Mouse (Mus musculus) left cerebral cortex, adult 6 months (tissue): ENCODE data around the gene Dync2h1. TPM values are rescaled to one million over a fixed set of nuclear protein-coding genes. Genes with fewer than 3 reads are reported as not detected.

Experiments used
- long read RNA-seq, 2 experiments: library from polyadenylated mRNA; unstranded; transcript quantifications; one replicate each; pipeline ENCODE4 v2.0.0; 2019 to 2020
- polyA plus RNA-seq: library from polyadenylated mRNA; unstranded; fragments of <200 nt; fragmentation: Nextera tagmentation; gene quantifications from 2 replicates; pipeline ENCODE4 v1.2.3, GENCODE M21; 2021

Dync2h1 gene
- polyA plus RNA-seq, result 4.8 and 5.8 TPM in 2 replicates
- long read RNA-seq, experiment 1, partial matches to known transcripts, result 15 of 38 reads
- long read RNA-seq, experiment 1, other reads (novel, unspliced or antisense), result 23 of 38 reads
- long read RNA-seq, experiment 2, partial matches to known transcripts, result 20 of 37 reads
- long read RNA-seq, experiment 2, other reads (novel, unspliced or antisense), result 15 of 37 reads

DNA sequence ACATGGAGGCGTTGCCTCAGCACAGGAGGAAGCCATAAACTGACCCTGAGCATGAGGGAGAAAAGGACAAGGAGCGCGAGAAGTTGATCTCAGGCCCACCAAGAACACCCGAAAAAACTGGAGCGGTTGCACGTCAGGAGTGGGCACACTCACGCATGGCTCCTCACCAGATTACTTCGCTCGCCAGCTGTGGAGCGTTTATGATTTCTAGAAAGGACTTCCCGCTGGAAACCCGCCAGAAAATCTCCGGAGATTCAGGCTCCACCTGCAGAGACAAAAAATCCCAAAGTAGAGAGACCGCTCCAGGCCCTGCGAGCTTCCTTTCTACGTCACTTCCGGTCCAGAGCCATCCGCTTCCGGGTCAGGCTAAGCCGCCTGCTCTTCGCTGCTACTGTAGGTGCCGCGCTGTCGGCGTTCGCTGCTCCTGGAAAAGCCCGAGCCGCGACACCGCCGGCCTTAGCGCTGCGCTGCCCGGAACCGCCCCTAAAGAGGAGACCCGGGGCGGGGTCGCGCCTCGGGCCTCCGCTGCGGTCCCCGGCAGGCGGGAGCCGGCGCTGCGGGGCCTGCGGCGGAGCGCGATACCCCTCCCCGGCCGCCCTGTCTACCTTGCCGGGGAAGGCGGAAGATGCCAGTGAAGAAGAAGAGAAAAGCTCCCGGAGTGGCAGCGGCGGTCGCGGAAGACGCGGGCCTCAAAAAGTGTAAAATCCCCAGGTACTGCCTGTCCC, at the start of gene Dync2h1, which contains the start of gene Dcun1d5:
Gene Dync2h1, minus strand, starts transcription at position 275 of the 725 bp plus-strand sequence.
Gene Dcun1d5, plus strand, starts transcription at position 349 of the 725 bp plus-strand sequence.

Other genes starting within 250 kb of the Dync2h1 start
- gene Dcun1d5, start 74 bp upstream of the Dync2h1 start, polyA plus RNA-seq, result 21.4 and 75.5 TPM in 2 replicates
- gene Mmp13, start 88.1 kb upstream of the Dync2h1 start, polyA plus RNA-seq, result not detected in 2 replicates
- 0.13 TPM in 1 of 2 replicates, not detected in the other for gene Mmp12, start 159.9 kb upstream of the Dync2h1 start, polyA plus RNA-seq
- not detected in 2 replicates for gene Mmp1b, start 203.6 kb upstream of the Dync2h1 start, polyA plus RNA-seq